ENCODE assay signal across 36 mouse cellular contexts in the genomic region with DNA sequence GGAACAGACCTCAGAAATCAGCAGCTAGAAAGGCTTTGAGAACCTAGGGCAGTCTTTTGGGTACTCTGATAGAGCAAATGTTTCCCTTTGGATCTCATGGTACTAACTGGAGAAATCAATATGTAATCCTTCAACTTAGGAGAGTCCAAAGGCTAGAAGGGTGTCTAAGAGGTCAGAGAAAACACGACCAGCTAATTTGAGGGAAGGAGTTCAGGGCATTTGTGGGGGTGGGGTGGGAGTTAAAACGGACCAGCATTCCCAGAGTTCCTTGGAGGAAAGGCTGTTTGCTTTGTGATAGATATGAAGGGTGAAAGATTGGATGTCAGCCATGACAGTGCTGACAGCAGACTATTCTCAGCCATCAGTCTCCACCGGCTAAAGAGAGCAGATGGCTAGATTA. TPM values are rescaled to one million over a fixed set of nuclear protein-coding genes. Genes with fewer than 3 reads are reported as not detected.
DNase-seq lines count a peak whose midpoint lies in the region; ATAC-seq and TF ChIP-seq lines count a peak whose summit lies in the region.
"Had no signal": no experiment of that assay in that cellular context is flagged by ENCODE, and none has a peak within 500 bp of the region (broad histone marks: within the 10 kb centered on the region; RNA-seq: fewer than 3 reads in every experiment).

No protein-coding gene starts in this region.

- H3K4me2 ChIP-seq in kidney, embryonic 14.5 days (replicated peaks; ENCODE audit: low read depth, low read length), result no peak overlapping the region
- H3K4me2 ChIP-seq in intestine, postnatal 0 days (replicated peaks; ENCODE audit: low read depth), result no peak overlapping the region
- H3K4me2 ChIP-seq: hindbrain, embryonic 15.5 days; liver, embryonic 15.5 days had no signal

- DNase-seq in cerebellum, postnatal 10 days, result peak; percentile 7 to 10
- no peak for DNase-seq in cerebellum, adult 11-12 months
- peak; percentile 44 for DNase-seq in kidney, adult 18-20 months
- DNase-seq in kidney, postnatal 10 days, result peak; percentile 45
- DNase-seq in yolk sac, embryonic 10.5 days (ENCODE audit: low spot score), result peak; percentile 83
- no peak for DNase-seq in left cerebral cortex, postnatal 10 days (ENCODE audit: extremely low spot score in 1 of 2, low spot score in 2 of 2)
- DNase-seq: adrenal gland, adult 8-10 months; cerebellum, adult 2 months; cerebellum, postnatal 36 days; embryo, embryonic 11 days; layer of hippocampus, postnatal 36 days; lung, postnatal 4 days; midbrain, embryonic 14.5 days; retina, postnatal 1 day; right cerebral cortex, postnatal 25 days; spleen, adult 18-20 months; thymus, postnatal 14 days had no signal

- peaks cover 4% of the 10 kb centered on the region; the same call in 1 of the 2 replicates for H3K4me1 ChIP-seq in kidney, embryonic 14.5 days (ENCODE audit: control insufficient read depth, insufficient read depth, low read length)
- H3K4me1 ChIP-seq in intestine, postnatal 0 days (replicated peaks; ENCODE audit: control insufficient read depth, insufficient read depth, low read length), result no peaks in the 10 kb centered on the region; the same call in 1 of the 2 replicates

- no peak for TF ChIP-seq CTCF in intestine, postnatal 0 days (IDR thresholded peaks at IDR 0.05; ENCODE audit: low read depth)

- no peak overlapping the region for H3K27ac ChIP-seq in kidney, embryonic 14.5 days (ENCODE audit: low read depth, low read length)
- H3K27ac ChIP-seq in intestine, postnatal 0 days (ENCODE audit: low read depth, low read length), result no peak overlapping the region
- H3K27ac ChIP-seq: embryonic facial prominence, embryonic 13.5 days; forebrain, embryonic 12.5 days; hindbrain, embryonic 15.5 days; intestine, embryonic 15.5 days; limb, embryonic 13.5 days; liver, embryonic 15.5 days; neural tube, embryonic 13.5 days had no signal

- no peaks in the 10 kb centered on the region for H3K9me3 ChIP-seq in kidney, embryonic 14.5 days (ENCODE audit: control insufficient read depth, low read length)
- H3K9me3 ChIP-seq in intestine, postnatal 0 days (ENCODE audit: control insufficient read depth), result no peaks in the 10 kb centered on the region
- H3K9me3 ChIP-seq: embryonic facial prominence, embryonic 13.5 days; forebrain, embryonic 12.5 days; hindbrain, embryonic 15.5 days; intestine, embryonic 15.5 days; limb, embryonic 13.5 days; liver, embryonic 15.5 days; neural tube, embryonic 13.5 days had no signal

- H3K36me3 ChIP-seq in kidney, embryonic 14.5 days (ENCODE audit: control insufficient read depth, insufficient read depth, low read length), result no peaks in the 10 kb centered on the region
- no peaks in the 10 kb centered on the region; the same call in 1 of the 2 replicates for H3K36me3 ChIP-seq in intestine, postnatal 0 days (ENCODE audit: control insufficient read depth, insufficient read depth)
- H3K36me3 ChIP-seq: hindbrain, embryonic 15.5 days; intestine, embryonic 15.5 days; liver, embryonic 15.5 days; neural tube, embryonic 13.5 days had no signal

- no peaks in the 10 kb centered on the region for H3K27me3 ChIP-seq in kidney, embryonic 14.5 days (ENCODE audit: control insufficient read depth, insufficient read depth, low read length)
- H3K27me3 ChIP-seq in intestine, postnatal 0 days (replicated peaks; ENCODE audit: control insufficient read depth, insufficient read depth, low read length), result no peaks in the 10 kb centered on the region
- H3K27me3 ChIP-seq: embryonic facial prominence, embryonic 13.5 days; hindbrain, embryonic 15.5 days; intestine, embryonic 15.5 days had no signal

- intact Hi-C loops in left cerebral cortex, postnatal 10 days (cut with DNase I), result no loop called here

- no peak overlapping the region for H3K4me3 ChIP-seq in kidney, embryonic 14.5 days (ENCODE audit: low read length)
- no peak overlapping the region for H3K4me3 ChIP-seq in intestine, postnatal 0 days (ENCODE audit: low read depth, low read length)
- H3K4me3 ChIP-seq: embryonic facial prominence, embryonic 13.5 days; erythroblast, embryonic 14.5 days; forebrain, embryonic 12.5 days; hindbrain, embryonic 15.5 days; intestine, embryonic 15.5 days; liver, embryonic 15.5 days; neural tube, embryonic 13.5 days had no signal

- 41% methylated on average over 3 of the region's 3 CpGs for WGBS in kidney, embryonic 14.5 days
- WGBS in intestine, postnatal 0 days, result 32% methylated on average over 3 of the region's 3 CpGs

- H3K9ac ChIP-seq in kidney, embryonic 14.5 days (ENCODE audit: low read depth, low read length), result no peak overlapping the region
- H3K9ac ChIP-seq in intestine, postnatal 0 days (ENCODE audit: low read depth, low read length), result no peak overlapping the region
- H3K9ac ChIP-seq: embryonic facial prominence, embryonic 13.5 days; forebrain, embryonic 12.5 days; hindbrain, embryonic 15.5 days; intestine, embryonic 15.5 days; limb, embryonic 13.5 days; liver, embryonic 15.5 days; neural tube, embryonic 13.5 days had no signal

- no peak for ATAC-seq in kidney, embryonic 14.5 days (ENCODE audit: low FRiP score, low TSS enrichment)
- no peak for ATAC-seq in intestine, postnatal 0 days
- ATAC-seq: activated CD4-positive, CD25-positive, alpha-beta regulatory T cell, adult 4 months; intestine, embryonic 15.5 days had no signal

RNA-seq across cellular contexts. Expression of gene Nphp3, which starts 1.7 kb away (rescaled TPM):
- 4.5 and 7.3 TPM in 2 replicates for polyA plus RNA-seq in kidney, embryonic 14.5 days (2014; fragmentation: Nextera tagmentation; extraction: Ambion mirVana)
- polyA plus RNA-seq in intestine, postnatal 0 days (2015; fragmentation: Nextera tagmentation; extraction: Ambion mirVana), result 0.96 and 1.3 TPM in 2 replicates
- total RNA-seq in left cerebral cortex, postnatal 10 days (2021), result 10 to 100 TPM in 1 of 2 experiments, 1 to 10 TPM in 1; 8.6 to 11.4 TPM
- polyA plus RNA-seq: erythroblast, embryonic 14.5 days had no signal

RNA-seq across cellular contexts. Expression of gene Gm28305, which starts 39.9 kb away (rescaled TPM):
- polyA plus RNA-seq in kidney, embryonic 14.5 days (2014; fragmentation: Nextera tagmentation; extraction: Ambion mirVana), result not detected in 2 replicates
- not detected in 2 replicates for polyA plus RNA-seq in intestine, postnatal 0 days (2015; fragmentation: Nextera tagmentation; extraction: Ambion mirVana)
- not detected for total RNA-seq in left cerebral cortex, postnatal 10 days (2021)
- total RNA-seq: adrenal gland, adult 8-10 months; gastrocnemius, adult 18-20 months; hematopoietic stem cell, adult 5-6 weeks; layer of hippocampus, adult 8-10 months; layer of hippocampus, postnatal 36 days; left cerebral cortex, postnatal 25 days had no signal
- polyA plus RNA-seq: activated CD4-positive, CD25-positive, alpha-beta regulatory T cell, adult 4 months; cerebellum, adult 2 months; embryonic facial prominence, embryonic 13.5 days; erythroblast, embryonic 14.5 days; forebrain, embryonic 12.5 days; gonadal fat pad, adult 2 months; heart, embryonic 16.5 days; hindbrain, embryonic 15.5 days; intestine, embryonic 15.5 days; limb, embryonic 13.5 days; liver, embryonic 15.5 days; lung, embryonic 16.5 days; midbrain, embryonic 14.5 days; neural tube, embryonic 13.5 days; testis, adult 2 months had no signal

Comparison
In these comparisons a context has a peak if more than half of its experiments do, and no peak if none do; other contexts are left out.
1. DNase-seq: peak in cerebellum, postnatal 10 days (2 of 2), kidney, adult 18-20 months (single experiment), kidney, postnatal 10 days (single experiment) and yolk sac, embryonic 10.5 days (single experiment); none in cerebellum, adult 11-12 months (single experiment) and left cerebral cortex, postnatal 10 days (0 of 2).